Mouse (Mus musculus): ENCODE measurements around the gene Sun5. TPM values are rescaled to one million over a fixed set of nuclear protein-coding genes. Genes with fewer than 3 reads are reported as not detected.
"Not testable (repeated sequence)": the region's sequence is repeated elsewhere in the genome, so short reads cannot be mapped to it uniquely, and the experiment has no call there.

Sun5 gene
- polyA plus RNA-seq, 1 experiment from 2014 or later: not detected

DNA sequence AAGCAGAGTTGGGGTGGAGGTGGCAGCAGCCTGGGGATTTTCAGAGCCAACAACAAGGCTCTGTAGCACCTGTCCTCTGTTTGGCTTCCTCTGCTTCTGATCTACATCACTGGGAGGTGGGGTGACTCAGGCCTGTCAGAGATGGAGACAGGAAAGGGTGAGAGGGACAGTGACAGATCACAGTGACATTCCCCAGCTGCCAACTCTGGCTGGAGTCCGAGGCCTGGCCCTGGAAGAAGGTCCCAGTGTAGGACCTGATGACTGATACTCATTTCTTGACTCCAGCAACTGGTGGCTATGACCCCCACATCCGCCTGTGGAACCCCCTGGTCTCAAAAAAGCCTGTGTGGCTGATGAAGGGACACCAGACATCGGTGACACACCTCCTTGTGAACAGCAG, 61.0 kb downstream of the Sun5 start:
- Histone ChIP-seq H3K4me3 (replicated peaks) (no peak overlapping the region), H3K27ac (no peak overlapping the region), H3K4me2 (no peak overlapping the region), H3K9ac (no peak overlapping the region), H3K36me3 (no peaks in the 10 kb centered on the region), H3K4me1 (replicated peaks) (no peaks in the 10 kb centered on the region), H3K27me3 (no peaks in the 10 kb centered on the region), H3K9me3 (replicated peaks) (no peaks in the 10 kb centered on the region)
- ATAC-seq (ENCODE audit: low read depth) (no peak), DNase-seq (no peak)
- 36% methylated on average over 3 of the region's 3 CpGs for WGBS (ENCODE audit: insufficient replicate concordance)

DNA sequence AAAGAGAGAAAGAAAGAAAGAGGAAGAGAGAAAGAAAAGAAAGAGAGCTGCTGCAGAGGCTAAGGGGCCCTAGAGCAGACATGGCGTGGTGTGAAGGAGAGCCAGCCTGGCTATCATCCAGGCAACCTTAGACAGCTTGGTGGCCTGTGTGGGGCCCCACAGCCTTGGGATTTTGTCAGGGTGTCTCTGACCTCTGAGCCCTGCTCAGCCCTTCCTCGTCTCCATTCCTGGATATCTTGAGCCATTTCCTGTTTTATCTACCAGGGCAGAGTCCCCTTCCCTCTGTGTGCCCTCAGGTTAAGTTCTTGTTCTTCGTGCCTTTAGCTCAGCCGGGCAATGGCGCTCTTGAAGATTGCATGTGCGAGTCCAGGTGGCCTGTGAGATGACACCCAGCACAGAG, 62.0 kb downstream of the Sun5 start:
- WGBS (ENCODE audit: insufficient replicate concordance): 55% methylated on average over 6 of the region's 6 CpGs
- no peaks in the 10 kb centered on the region for H3K36me3 ChIP-seq
- no peaks in the 10 kb centered on the region for H3K9me3 ChIP-seq (replicated peaks)
- H3K27ac ChIP-seq: no peak overlapping the region
- no peak overlapping the region for H3K9ac ChIP-seq
- H3K27me3 ChIP-seq: no peaks in the 10 kb centered on the region
- no peak for ATAC-seq (ENCODE audit: low read depth)
- no peak for DNase-seq
- no peaks in the 10 kb centered on the region for H3K4me1 ChIP-seq (replicated peaks)
- no peak overlapping the region for H3K4me3 ChIP-seq (replicated peaks)
- no peak overlapping the region for H3K4me2 ChIP-seq

DNA sequence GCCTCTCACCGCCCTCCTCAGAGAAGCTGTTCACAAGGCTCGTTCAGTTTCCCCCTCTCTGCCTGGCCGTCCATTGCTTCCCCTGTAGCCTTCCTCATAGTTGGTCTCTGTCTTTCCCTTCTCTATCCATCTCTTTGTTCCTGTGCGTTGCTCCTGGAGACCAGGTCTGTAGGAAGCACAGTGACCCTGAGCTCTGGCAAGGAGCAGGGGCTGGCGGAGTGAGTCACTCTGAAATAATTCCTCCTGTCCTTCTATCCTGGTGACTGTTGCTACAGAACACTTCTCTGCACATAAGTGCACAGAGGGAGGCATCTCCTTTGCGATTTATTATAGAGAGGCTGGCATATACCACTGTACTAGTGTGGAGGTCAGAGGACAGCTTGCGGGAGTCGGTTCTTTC, 62.7 kb downstream of the Sun5 start:
- Histone ChIP-seq H3K4me1 (replicated peaks) (no peaks in the 10 kb centered on the region), H3K27ac (no peak overlapping the region), H3K27me3 (no peaks in the 10 kb centered on the region), H3K4me2 (no peak overlapping the region), H3K36me3 (no peaks in the 10 kb centered on the region), H3K9ac (no peak overlapping the region), H3K9me3 (replicated peaks) (no peaks in the 10 kb centered on the region), H3K4me3 (replicated peaks) (no peak overlapping the region)
- DNase-seq (no peak), ATAC-seq (ENCODE audit: low read depth) (no peak)
- 71% methylated on average over 8 of the region's 8 CpGs for WGBS (ENCODE audit: insufficient replicate concordance)

DNA sequence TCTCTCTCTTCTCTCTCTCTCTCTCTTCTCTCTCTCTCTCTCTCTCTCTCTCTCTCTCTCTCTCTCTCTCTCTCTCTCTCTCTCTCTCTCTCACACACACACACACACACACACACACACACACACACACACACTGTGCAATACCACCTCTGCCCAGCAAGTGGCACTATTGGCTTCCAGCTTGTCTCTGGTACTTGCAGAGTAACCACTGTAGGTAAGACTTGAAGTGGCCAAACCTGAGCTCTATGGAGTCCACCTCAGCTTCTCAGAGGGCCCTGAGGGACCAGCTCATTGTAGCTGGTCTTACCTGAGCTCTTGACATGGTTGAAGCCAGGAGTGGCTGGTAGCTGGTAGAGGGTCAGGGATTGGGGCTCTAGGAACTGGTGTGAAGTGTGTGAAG, 63.4 kb downstream of the Sun5 start:
- H3K27ac ChIP-seq; DNase-seq; H3K27me3 ChIP-seq; H3K4me2 ChIP-seq; H3K9ac ChIP-seq; H3K36me3 ChIP-seq; ATAC-seq (ENCODE audit: low read depth); H3K4me1 ChIP-seq (replicated peaks); H3K9me3 ChIP-seq (replicated peaks); H3K4me3 ChIP-seq (replicated peaks): not testable (repeated sequence)

Other genes with a start within 250 kb of the Sun5 start
- gene Commd7, start 238.3 kb downstream of the Sun5 start, polyA plus RNA-seq (2015; fragmentation: Nextera tagmentation; extraction: Ambion mirVana): 39.8 and 39.9 TPM in 2 replicates
- gene Dnmt3b, start 221.6 kb downstream of the Sun5 start, polyA plus RNA-seq (2015; fragmentation: Nextera tagmentation; extraction: Ambion mirVana): 8.2 and 8.6 TPM in 2 replicates
- gene Dnmt3c, start 174.4 kb downstream of the Sun5 start, polyA plus RNA-seq (2015; fragmentation: Nextera tagmentation; extraction: Ambion mirVana): 0.38 and 0.49 TPM in 2 replicates
- gene Mapre1, start 129.8 kb downstream of the Sun5 start, polyA plus RNA-seq (2015; fragmentation: Nextera tagmentation; extraction: Ambion mirVana): 161 and 202 TPM in 2 replicates
- 0.06 TPM in 1 of 2 replicates, not detected in the other for gene Efcab8, start 91.2 kb downstream of the Sun5 start, polyA plus RNA-seq (2015; fragmentation: Nextera tagmentation; extraction: Ambion mirVana)
- gene Bpifb2, start 4.0 kb upstream of the Sun5 start, polyA plus RNA-seq (2015; fragmentation: Nextera tagmentation; extraction: Ambion mirVana): not detected in 2 replicates
- not detected in 2 replicates for gene Bpifb6, start 29.3 kb upstream of the Sun5 start, polyA plus RNA-seq (2015; fragmentation: Nextera tagmentation; extraction: Ambion mirVana)
- not detected in 2 replicates for gene Bpifb3, start 47.1 kb upstream of the Sun5 start, polyA plus RNA-seq (2015; fragmentation: Nextera tagmentation; extraction: Ambion mirVana)
- 0.07 TPM in 1 of 2 replicates, not detected in the other for gene Bpifb4, start 67.1 kb upstream of the Sun5 start, polyA plus RNA-seq (2015; fragmentation: Nextera tagmentation; extraction: Ambion mirVana)
- not detected in 2 replicates for gene Bpifa6, start 103.9 kb upstream of the Sun5 start, polyA plus RNA-seq (2015; fragmentation: Nextera tagmentation; extraction: Ambion mirVana)
- gene Bpifa2, start 137.2 kb upstream of the Sun5 start, polyA plus RNA-seq (2015; fragmentation: Nextera tagmentation; extraction: Ambion mirVana): not detected in 2 replicates